Mouse (Mus musculus) kidney, embryonic 14.5 days (tissue): ENCODE measurements around the gene Ttc28. TPM values are rescaled to one million over a fixed set of nuclear protein-coding genes. Genes with fewer than 3 reads are reported as not detected.

ENCODE experiments used
- ATAC-seq: fragments of 200-750 bp; cut with Nextera tagmentation; 2 replicates; pipeline ENCODE4 v1.8.0; 2017; ENCODE audit warnings: moderate number of reproducible peaks, mild to moderate bottlenecking, moderate TSS enrichment, moderate library complexity; ENCODE audit not compliant: low FRiP score, low TSS enrichment
- H3K27ac ChIP-seq: fragments of 300-500 bp; sonication (generic); 2 replicates; pipeline ENCODE4 v1.5.1; 2014; ENCODE audit warnings: low read depth, mild to moderate bottlenecking, low read length, moderate library complexity, mixed read lengths
- H3K27me3 ChIP-seq: fragments of 300-500 bp; sonication (generic); 2 replicates; pipeline ENCODE4 v1.6.1; 2014; ENCODE audit warnings: mild to moderate bottlenecking, low read length; ENCODE audit not compliant: control insufficient read depth, insufficient read depth
- H3K36me3 ChIP-seq: fragments of 300-500 bp; sonication (generic); 2 replicates; pipeline ENCODE4 v1.6.1; 2014; ENCODE audit warnings: low read length, mixed read lengths; ENCODE audit not compliant: control insufficient read depth, insufficient read depth
- H3K4me1 ChIP-seq: fragments of 300-500 bp; sonication (generic); 2 replicates; pipeline ENCODE4 v1.6.1; 2014; ENCODE audit warnings: low read length, mixed read lengths; ENCODE audit not compliant: control insufficient read depth, insufficient read depth
- H3K4me2 ChIP-seq: fragments of 300-500 bp; sonication (generic); replicated peaks from 2 replicates; pipeline ENCODE4 v1.6.1; 2014; ENCODE audit warnings: low read depth, mild to moderate bottlenecking, low read length
- H3K4me3 ChIP-seq: fragments of 300-500 bp; sonication (generic); 2 replicates; pipeline ENCODE4 v1.5.1; 2014; ENCODE audit warnings: mild to moderate bottlenecking, low read length
- H3K9ac ChIP-seq: fragments of 300-500 bp; sonication (generic); 2 replicates; pipeline ENCODE4 v1.6.1; 2014; ENCODE audit warnings: low read depth, mild to moderate bottlenecking, low read length, moderate library complexity
- H3K9me3 ChIP-seq: fragments of 300-500 bp; sonication (generic); 2 replicates; pipeline ENCODE4 v1.6.1; 2016; ENCODE audit warnings: low read length; ENCODE audit not compliant: control insufficient read depth
- WGBS: fragments of 180-500 bp; shearing (Covaris S2); extraction: QIAGEN DNeasy Blood & Tissue Kit; methylation state at CpG from one replicate; pipeline ENCODE4 v1.1.7; 2014; 5-methylcytosine and 5-hydroxymethylcytosine counted together
- polyA plus RNA-seq: library from polyadenylated mRNA; unstranded; fragments of >200 nt; fragmentation: Nextera tagmentation; extraction: Ambion mirVana; gene quantifications from 2 replicates; pipeline ENCODE4 v1.2.1, GENCODE M21; 2014

Ttc28 gene
- polyA plus RNA-seq, 1 experiment from 2014 or later: 24.7 TPM

GRCm38 (mm10) chr5:110924636-110925035 lies 45.0 kb downstream of the Ttc28 start:
- no peak for ATAC-seq
- Histone ChIP-seq H3K9ac (no peak overlapping the region), H3K27ac (no peak overlapping the region), H3K27me3 (no peaks in the 10 kb centered on the region), H3K4me1 (no peaks in the 10 kb centered on the region), H3K4me3 (no peak overlapping the region), H3K36me3 (no peaks in the 10 kb centered on the region), H3K9me3 (no peaks in the 10 kb centered on the region), H3K4me2 (no peak overlapping the region)
- 94% methylated on average over 3 of the region's 3 CpGs for WGBS

- 91% methylated on average over 5 of the region's 5 CpGs for WGBS
- no peak for ATAC-seq
These were observed 46.2 kb downstream of the Ttc28 start for GRCm38 (mm10) chr5:110925804-110926203.

GRCm38 (mm10) chr5:110928289-110928688 lies 48.7 kb downstream of the Ttc28 start:
- Histone ChIP-seq H3K36me3 (no peaks in the 10 kb centered on the region), H3K27me3 (no peaks in the 10 kb centered on the region), H3K27ac (no peak overlapping the region), H3K4me3 (no peak overlapping the region), H3K4me2 (no peak overlapping the region), H3K9ac (no peak overlapping the region), H3K9me3 (no peaks in the 10 kb centered on the region), H3K4me1 (no peaks in the 10 kb centered on the region)
- ATAC-seq: no peak
- WGBS: 72% methylated on average over 3 of the region's 3 CpGs

More at GRCm38 (mm10) chr5:110925804-110926203, 46.2 kb downstream of the Ttc28 start:
- Histone ChIP-seq H3K4me2 (no peak overlapping the region), H3K4me3 (no peak overlapping the region), H3K27me3 (no peaks in the 10 kb centered on the region), H3K4me1 (no peaks in the 10 kb centered on the region), H3K36me3 (no peaks in the 10 kb centered on the region), H3K9ac (no peak overlapping the region), H3K27ac (no peak overlapping the region), H3K9me3 (no peaks in the 10 kb centered on the region)

- Histone ChIP-seq H3K36me3 (no peaks in the 10 kb centered on the region), H3K9ac (no peak overlapping the region), H3K27me3 (no peaks in the 10 kb centered on the region), H3K27ac (no peak overlapping the region), H3K4me3 (no peak overlapping the region), H3K4me1 (no peaks in the 10 kb centered on the region), H3K4me2 (no peak overlapping the region), H3K9me3 (no peaks in the 10 kb centered on the region)
- 88% methylated on average over 4 of the region's 4 CpGs for WGBS
- no peak for ATAC-seq
These were observed 49.7 kb downstream of the Ttc28 start for GRCm38 (mm10) chr5:110929306-110929705.

GRCm38 (mm10) chr5:110936606-110937005 lies 57.0 kb downstream of the Ttc28 start:
- Histone ChIP-seq H3K27ac (no peak overlapping the region), H3K4me1 (no peaks in the 10 kb centered on the region), H3K27me3 (no peaks in the 10 kb centered on the region), H3K4me3 (no peak overlapping the region), H3K36me3 (no peaks in the 10 kb centered on the region), H3K4me2 (no peak overlapping the region), H3K9ac (no peak overlapping the region), H3K9me3 (no peaks in the 10 kb centered on the region)
- WGBS: 44% methylated on average over 5 of the region's 5 CpGs
- no peak for ATAC-seq

GRCm38 (mm10) chr5:110944326-110944725 lies 64.7 kb downstream of the Ttc28 start:
- WGBS: 95% methylated on average over 8 of the region's 8 CpGs
- H3K36me3 ChIP-seq: no peaks in the 10 kb centered on the region; the same call in 1 of the 2 replicates
- H3K27ac ChIP-seq: no peak overlapping the region
- H3K4me2 ChIP-seq: no peak overlapping the region
- no peak overlapping the region for H3K9ac ChIP-seq
- H3K4me3 ChIP-seq: no peak overlapping the region
- no peaks in the 10 kb centered on the region for H3K9me3 ChIP-seq
- ATAC-seq: no peak
- no peaks in the 10 kb centered on the region for H3K27me3 ChIP-seq
- H3K4me1 ChIP-seq: no peaks in the 10 kb centered on the region

- Histone ChIP-seq H3K36me3 (no peaks in the 10 kb centered on the region; the same call in 1 of the 2 replicates), H3K4me3 (no peak overlapping the region), H3K4me2 (no peak overlapping the region), H3K9ac (no peak overlapping the region), H3K9me3 (no peaks in the 10 kb centered on the region), H3K27ac (no peak overlapping the region), H3K27me3 (no peaks in the 10 kb centered on the region), H3K4me1 (no peaks in the 10 kb centered on the region)
- no peak for ATAC-seq
- 69% methylated on average over 12 of the region's 12 CpGs for WGBS
These were observed 69.1 kb downstream of the Ttc28 start for GRCm38 (mm10) chr5:110948476-110949399.

GRCm38 (mm10) chr5:110949791-110950190 lies 70.2 kb downstream of the Ttc28 start:
- no peaks in the 10 kb centered on the region for H3K27me3 ChIP-seq
- H3K9ac ChIP-seq: no peak overlapping the region
- 57% methylated on average over 3 of the region's 3 CpGs for WGBS

GRCm38 (mm10) chr5:110958196-110958595 lies 78.6 kb downstream of the Ttc28 start:
- H3K36me3 ChIP-seq: no peaks in the 10 kb centered on the region
- WGBS: 90% methylated on average over 4 of the region's 4 CpGs

More at GRCm38 (mm10) chr5:110949791-110950190, 70.2 kb downstream of the Ttc28 start:
- Histone ChIP-seq H3K4me1 (no peaks in the 10 kb centered on the region), H3K4me2 (no peak overlapping the region), H3K9me3 (no peaks in the 10 kb centered on the region), H3K4me3 (no peak overlapping the region), H3K27ac (no peak overlapping the region), H3K36me3 (no peaks in the 10 kb centered on the region; the same call in 1 of the 2 replicates)
- no peak for ATAC-seq

More at GRCm38 (mm10) chr5:110958196-110958595, 78.6 kb downstream of the Ttc28 start:
- Histone ChIP-seq H3K27me3 (no peaks in the 10 kb centered on the region), H3K4me3 (no peak overlapping the region), H3K9ac (no peak overlapping the region), H3K4me1 (no peaks in the 10 kb centered on the region), H3K9me3 (no peaks in the 10 kb centered on the region), H3K4me2 (no peak overlapping the region), H3K27ac (no peak overlapping the region)
- ATAC-seq: no peak
